Mouse (Mus musculus) large intestine, adult 2 months (tissue): ENCODE measurements around the gene Kif2b. TPM values are rescaled to one million over a fixed set of nuclear protein-coding genes. Genes with fewer than 3 reads are reported as not detected.

Source experiments
- DNase-seq: peaks from one replicate; pipeline ENCODE4 v3.0.0-alpha.2; 2012; ENCODE audit warnings: low read depth, low spot score
- WGBS: fragments of 180-500 bp; shearing (Covaris S2); methylation state at CpG from one replicate; pipeline ENCODE4 v1.1.7; 2018; 5-methylcytosine and 5-hydroxymethylcytosine counted together
- polyA plus RNA-seq: library from polyadenylated mRNA; depleted of rRNA; stranded (reverse); fragments of >200 nt; gene quantifications from 2 replicates; pipeline ENCODE4 v1.2.3, GENCODE M21; 2012; rRNA removed

Kif2b gene
- polyA plus RNA-seq = not detected in 2 replicates

- WGBS = 86% methylated on average over 9 of the region's 9 CpGs
- DNase-seq = no peak
These were observed at the start of gene Kif2b for GRCm38 (mm10) chr11:91577317-91577716. Gene Kif2b, minus strand, starts transcription at chr11:91577558.

GRCm38 (mm10) chr11:91593088-91593487 lies 15.7 kb upstream of the Kif2b start:
- DNase-seq = no peak
- WGBS = 61% methylated on average over 3 of the region's 3 CpGs

- no peak for DNase-seq
- WGBS = 95% methylated on average over 19 of the region's 19 CpGs
These were observed 502 bp downstream of the Kif2b start for GRCm38 (mm10) chr11:91576856-91577255.

- no peak for DNase-seq
- 85% methylated on average over 8 of the region's 8 CpGs for WGBS
These were observed 2.0 kb downstream of the Kif2b start for GRCm38 (mm10) chr11:91575406-91575805.

- WGBS = 53% methylated on average over 3 of the region's 3 CpGs
- DNase-seq = no peak
These were observed 2.9 kb downstream of the Kif2b start for GRCm38 (mm10) chr11:91574477-91574876.

- 69% methylated on average over 4 of the region's 4 CpGs for WGBS
- no peak for DNase-seq
These were observed 46.6 kb downstream of the Kif2b start for GRCm38 (mm10) chr11:91530737-91531136.
